Mouse (Mus musculus) left cerebral cortex, postnatal 4 days (tissue): ENCODE data around the gene Dexi. TPM values are rescaled to one million over a fixed set of nuclear protein-coding genes. Genes with fewer than 3 reads are reported as not detected.
A peak's percentile ranks its signal among the peaks of the same experiment; 100 is the strongest.

Experiments
- DNase-seq: peaks from one replicate; pipeline ENCODE4 v3.0.0-alpha.2; 2022
- intact Hi-C: fragments of 180-260 bp; cut with DNase I; formaldehyde crosslinking; loops from one replicate; pipeline ENCODE4 v1.15.1; 2025
- total RNA-seq, 2 experiments: library from RNA; stranded (reverse); gene quantifications; 2 replicates each; pipeline ENCODE4 v1.2.3; 2021

Dexi gene
- 10 to 100 TPM; 22.2 to 22.3 TPM for total RNA-seq

GRCm38 (mm10) chr16:10542698-10543365 lies at the start of gene Dexi:
Gene Dexi, minus strand, starts transcription at chr16:10543054.
- peak; percentile 95 for DNase-seq
- intact Hi-C loops = no loop called here

DNA sequence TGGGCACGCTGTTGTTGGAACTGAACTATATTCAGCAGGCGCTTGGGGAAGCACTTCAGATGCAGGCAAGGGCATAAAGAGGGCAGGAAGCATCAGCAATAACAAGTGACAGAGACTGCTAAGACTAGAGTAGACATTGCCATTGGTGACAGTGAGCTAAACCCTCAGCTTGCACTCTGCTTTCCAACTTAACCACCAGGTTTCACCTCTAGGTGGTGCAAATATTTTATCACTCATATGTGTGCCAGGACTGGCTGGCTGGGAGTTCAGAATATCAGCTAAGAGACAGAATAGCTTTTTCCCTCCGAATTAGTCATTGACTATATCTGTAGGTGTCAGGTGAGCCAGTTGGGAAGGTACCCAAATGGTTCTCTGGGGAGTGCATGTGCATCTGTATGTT lies 43.7 kb upstream of the Dexi start:
- no peak for DNase-seq
- intact Hi-C loops = no loop called here

DNA sequence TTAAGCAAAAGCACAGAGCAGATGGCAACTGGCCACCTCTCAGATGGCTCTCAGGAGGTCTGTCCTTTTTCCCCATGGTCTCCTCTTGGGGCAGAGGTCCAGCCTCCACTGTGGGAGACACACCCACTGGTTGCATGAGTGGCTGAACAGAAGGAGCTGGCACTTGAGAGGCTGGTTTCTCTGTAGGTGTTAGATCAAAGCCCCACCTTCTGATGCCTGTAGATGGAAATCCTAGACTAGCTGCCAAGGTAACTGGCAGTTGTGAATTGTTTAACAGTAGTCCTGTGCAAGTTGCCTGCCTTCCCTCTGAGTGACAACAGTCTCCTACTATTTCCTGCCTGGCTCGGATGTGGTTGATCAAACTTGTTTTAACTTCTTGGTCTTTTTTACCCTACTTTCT lies 42.3 kb upstream of the Dexi start:
- DNase-seq = no peak
- intact Hi-C loops = no loop called here

GRCm38 (mm10) chr16:10581234-10581898 lies 38.5 kb upstream of the Dexi start:
- intact Hi-C loops = no loop called here
- no peak for DNase-seq

GRCm38 (mm10) chr16:10578376-10578775 lies 35.5 kb upstream of the Dexi start:
- DNase-seq = no peak
- intact Hi-C loops = no loop called here

DNA sequence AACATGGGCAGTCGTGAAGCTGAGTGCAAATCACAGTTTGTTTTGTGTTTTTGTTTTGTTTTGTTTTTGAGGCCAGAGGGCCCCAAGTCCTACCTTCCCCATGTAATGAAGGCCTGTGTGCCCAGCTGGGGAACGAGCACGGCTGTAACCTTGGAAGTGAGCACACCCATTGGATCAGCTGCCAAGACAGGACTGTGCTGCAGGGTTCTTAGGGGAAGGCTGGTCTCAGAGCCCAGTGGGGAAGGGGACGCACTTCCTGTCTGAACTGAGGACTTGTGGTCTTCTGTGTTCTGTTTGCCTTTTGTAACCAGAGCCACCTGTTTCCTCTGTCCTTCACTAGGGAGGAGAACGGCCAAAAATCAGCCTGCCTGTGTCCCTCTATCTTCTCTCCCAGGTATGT lies 34.7 kb upstream of the Dexi start:
- DNase-seq = no peak
- intact Hi-C loops = no loop called here

- intact Hi-C loops = no loop called here
- no peak for DNase-seq
Measured at GRCm38 (mm10) chr16:10575915-10576314, 33.1 kb upstream of the Dexi start.

DNA sequence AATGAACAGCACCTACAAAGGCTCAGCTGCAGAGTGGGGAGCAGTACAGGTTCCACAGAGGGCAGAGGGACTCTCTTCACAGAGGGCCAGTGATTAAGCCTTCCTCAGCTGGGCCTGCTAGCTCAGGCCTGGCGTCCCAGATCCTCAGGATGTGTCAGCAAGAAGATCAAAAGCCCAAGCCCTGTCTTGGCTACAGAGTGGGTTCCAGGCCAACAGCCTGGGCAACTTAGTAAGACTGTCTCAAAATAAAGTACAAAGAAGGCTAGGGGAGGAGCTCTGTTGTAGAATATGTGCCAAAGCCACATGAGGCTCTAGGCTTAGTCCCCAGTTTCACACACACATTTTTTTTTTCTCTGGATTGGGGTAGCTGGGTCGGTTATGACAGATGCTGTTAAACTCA lies 32.1 kb upstream of the Dexi start:
- intact Hi-C loops = loop anchor here (5.0 kb wide), 1 partner anchor 212 kb away; the partner anchor contains the start of genes Socs1 and Tnp2
- no peak for DNase-seq

- DNase-seq = peak; percentile 7
- intact Hi-C loops = loop anchor here (5.0 kb wide), 1 partner anchor 215 kb away; the partner anchor contains the start of genes Socs1 and Tnp2
Measured at GRCm38 (mm10) chr16:10571820-10572219, 29.0 kb upstream of the Dexi start.

- DNase-seq = peak; percentile 72
- intact Hi-C loops = loop anchor here (5.0 kb wide), 1 partner anchor 217 kb away; the partner anchor contains the start of genes Socs1 and Tnp2
Measured at GRCm38 (mm10) chr16:10570708-10571107, 27.9 kb upstream of the Dexi start.

DNA sequence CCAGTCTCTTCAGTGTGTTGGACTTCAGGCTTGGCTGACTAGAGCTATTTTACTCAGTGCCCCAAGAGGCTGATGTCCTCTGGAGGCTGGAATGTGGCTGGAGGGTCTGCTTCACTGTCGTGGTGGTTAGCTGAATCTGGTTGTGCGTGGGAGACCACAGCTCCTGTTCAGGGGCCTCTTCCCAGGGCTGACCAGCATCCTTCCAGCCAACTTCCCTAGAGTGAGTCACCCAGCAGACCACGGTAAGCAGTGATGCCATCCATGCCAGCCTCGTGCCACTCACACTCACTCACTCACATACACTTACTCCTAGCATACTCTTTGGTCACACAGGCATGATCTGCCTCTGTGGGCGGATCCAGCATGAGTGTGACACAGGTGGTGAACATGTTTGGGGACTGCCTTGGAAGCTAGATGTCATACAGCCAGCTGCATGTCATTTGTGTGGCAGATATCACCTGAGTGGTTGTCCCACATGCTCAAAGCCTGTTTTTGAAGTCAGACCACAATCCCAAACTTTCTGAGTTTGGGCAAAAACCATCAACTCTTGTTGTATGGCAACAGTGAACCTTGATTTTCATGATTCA lies 27.0 kb upstream of the Dexi start:
- intact Hi-C loops = loop anchor here (5.0 kb wide), 3 partner anchors 217 to 372 kb away; partner anchors contain the start of genes Socs1 and Tnp2
- DNase-seq = no peak

- intact Hi-C loops = loop anchor here (5.0 kb wide), 2 partner anchors 300 to 375 kb away; no protein-coding TSS in a partner anchor
- DNase-seq = no peak
Measured at GRCm38 (mm10) chr16:10567153-10567552, 24.3 kb upstream of the Dexi start.

DNA sequence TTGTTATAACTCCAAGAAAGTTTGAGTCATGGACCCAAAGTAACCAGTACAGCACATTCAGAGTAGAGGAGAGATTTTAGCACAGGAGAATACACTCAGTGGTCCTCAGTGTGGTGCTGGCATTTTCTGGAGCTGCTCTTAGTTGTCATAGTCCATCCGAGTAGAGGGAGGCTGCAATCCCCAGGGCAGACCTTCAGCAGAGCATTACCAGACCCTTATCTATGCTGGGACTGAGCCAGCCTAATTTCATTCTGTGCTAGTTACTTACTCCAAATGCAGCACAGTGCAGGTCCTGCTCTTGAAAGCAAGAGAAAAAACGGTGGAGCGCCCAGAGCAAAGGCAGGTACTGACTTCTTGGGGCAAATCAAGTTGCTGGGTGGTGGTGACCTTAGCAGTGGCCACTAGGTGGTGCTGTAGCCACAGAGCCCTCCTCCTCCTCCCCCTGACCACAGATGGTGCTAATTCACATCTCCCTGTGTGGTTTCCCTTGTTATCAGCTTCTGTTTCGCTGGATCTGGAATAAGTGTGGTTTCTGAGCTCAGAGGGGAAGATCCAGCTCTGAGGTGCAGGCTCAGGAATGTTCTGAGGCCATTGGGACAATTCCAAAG lies 22.5 kb upstream of the Dexi start:
- intact Hi-C loops = loop anchor here (5.0 kb wide), 2 partner anchors 302 to 377 kb away; no protein-coding TSS in a partner anchor
- DNase-seq = peak; percentile 76

- no peak for DNase-seq
- intact Hi-C loops = no loop called here
Measured at GRCm38 (mm10) chr16:10559991-10560390, 17.1 kb upstream of the Dexi start.

- intact Hi-C loops = no loop called here
- no peak for DNase-seq
Measured at GRCm38 (mm10) chr16:10553858-10554257, 11.0 kb upstream of the Dexi start.

GRCm38 (mm10) chr16:10551592-10551991 lies 8.7 kb upstream of the Dexi start:
- intact Hi-C loops = no loop called here

GRCm38 (mm10) chr16:10549600-10549999 lies 6.7 kb upstream of the Dexi start:
- intact Hi-C loops = no loop called here
- no peak for DNase-seq

More at GRCm38 (mm10) chr16:10551592-10551991, 8.7 kb upstream of the Dexi start:
- DNase-seq = no peak

- DNase-seq = no peak
- intact Hi-C loops = no loop called here
Measured at GRCm38 (mm10) chr16:10548938-10549337, 6.1 kb upstream of the Dexi start.

GRCm38 (mm10) chr16:10546865-10547264 lies 4.0 kb upstream of the Dexi start:
- intact Hi-C loops = no loop called here
- DNase-seq = no peak

GRCm38 (mm10) chr16:10544995-10545622 lies 2.3 kb upstream of the Dexi start, which contains the start of gene Clec16a:
Gene Clec16a, plus strand, starts transcription at chr16:10545339.
- intact Hi-C loops = no loop called here
- peak; percentile 96 for DNase-seq

- intact Hi-C loops = no loop called here
- DNase-seq = no peak
Measured at GRCm38 (mm10) chr16:10542266-10542665, 588 bp downstream of the Dexi start.
